ENCODE assay signal across 13 mouse cellular contexts in genomic region chr12:54264893-54265835, GRCm38 (mm10).
DNase-seq lines count a peak whose midpoint lies in the region; ATAC-seq and TF ChIP-seq lines count a peak whose summit lies in the region.
"Had no signal": no experiment of that assay in that cellular context is flagged by ENCODE, and none has a peak within 500 bp of the region (broad histone marks: within the 10 kb centered on the region; RNA-seq: fewer than 3 reads in every experiment).

No protein-coding gene starts in this region.

- 59% methylated on average over 14 of the region's 14 CpGs for WGBS in forebrain, embryonic 11.5 days
- WGBS in forebrain, embryonic 10.5 days, result 73% methylated on average over 14 of the region's 14 CpGs
- WGBS in kidney, postnatal 0 days, result 60% methylated on average over 14 of the region's 14 CpGs

- peaks cover 8% of the 10 kb centered on the region; the same call in 1 of the 2 replicates for H3K4me1 ChIP-seq in forebrain, embryonic 11.5 days (replicated peaks; ENCODE audit: control insufficient read depth, insufficient read depth, low read length)
- H3K4me1 ChIP-seq in forebrain, embryonic 10.5 days, result peaks cover 29% of the 10 kb centered on the region
- H3K4me1 ChIP-seq in kidney, postnatal 0 days (replicated peaks; ENCODE audit: insufficient read depth, low read length), result peaks cover 14% of the 10 kb centered on the region

- no peak overlapping the region for H3K27ac ChIP-seq in forebrain, embryonic 11.5 days (ENCODE audit: low read depth, low read length)
- H3K27ac ChIP-seq in forebrain, embryonic 10.5 days, result no peak overlapping the region
- no peak overlapping the region for H3K27ac ChIP-seq in kidney, postnatal 0 days
- H3K27ac ChIP-seq: embryonic facial prominence, embryonic 12.5 days; limb, embryonic 15.5 days; macrophage had no signal

- H3K36me3 ChIP-seq in forebrain, embryonic 11.5 days (ENCODE audit: control insufficient read depth, insufficient read depth, low read length), result no peaks in the 10 kb centered on the region
- no peaks in the 10 kb centered on the region for H3K36me3 ChIP-seq in forebrain, embryonic 10.5 days (replicated peaks)
- no peaks in the 10 kb centered on the region for H3K36me3 ChIP-seq in kidney, postnatal 0 days (ENCODE audit: insufficient read depth, low read length)
- H3K36me3 ChIP-seq: embryonic facial prominence, embryonic 12.5 days; limb, embryonic 15.5 days had no signal

- no peak for TF ChIP-seq CTCF in kidney, postnatal 0 days (IDR thresholded peaks at IDR 0.05; ENCODE audit: low read depth)

- ATAC-seq in forebrain, embryonic 11.5 days (replicated peaks; ENCODE audit: low FRiP score), result no peak
- ATAC-seq in kidney, postnatal 0 days (replicated peaks; ENCODE audit: low FRiP score, low read depth), result no peak

- H3K4me2 ChIP-seq in forebrain, embryonic 11.5 days (ENCODE audit: low read depth, low read length, severe bottlenecking), result no peak overlapping the region
- no peak overlapping the region for H3K4me2 ChIP-seq in kidney, postnatal 0 days (ENCODE audit: low read length)
- H3K4me2 ChIP-seq: embryonic facial prominence, embryonic 12.5 days; limb, embryonic 15.5 days had no signal

- H3K4me3 ChIP-seq in forebrain, embryonic 11.5 days (ENCODE audit: low read depth, low read length), result no peak overlapping the region
- H3K4me3 ChIP-seq in forebrain, embryonic 10.5 days, result no peak overlapping the region
- no peak overlapping the region for H3K4me3 ChIP-seq in kidney, postnatal 0 days (replicated peaks; ENCODE audit: low read depth, low read length)
- H3K4me3 ChIP-seq: embryonic facial prominence, embryonic 12.5 days; limb, embryonic 15.5 days had no signal

- H3K9me3 ChIP-seq in forebrain, embryonic 11.5 days (ENCODE audit: control insufficient read depth, low read length), result no peaks in the 10 kb centered on the region
- H3K9me3 ChIP-seq in forebrain, embryonic 10.5 days, result no peaks in the 10 kb centered on the region
- no peaks in the 10 kb centered on the region for H3K9me3 ChIP-seq in kidney, postnatal 0 days (replicated peaks; ENCODE audit: low read length)
- H3K9me3 ChIP-seq: embryonic facial prominence, embryonic 12.5 days; limb, embryonic 15.5 days had no signal

- no peaks in the 10 kb centered on the region for H3K27me3 ChIP-seq in forebrain, embryonic 11.5 days (ENCODE audit: control insufficient read depth, insufficient read depth, low read length)
- H3K27me3 ChIP-seq in forebrain, embryonic 10.5 days (ENCODE audit: poor library complexity, severe bottlenecking), result no peaks in the 10 kb centered on the region
- no peaks in the 10 kb centered on the region for H3K27me3 ChIP-seq in kidney, postnatal 0 days (ENCODE audit: insufficient read depth, low read length)
- H3K27me3 ChIP-seq: embryonic facial prominence, embryonic 12.5 days; limb, embryonic 15.5 days had no signal

- no peak overlapping the region for H3K9ac ChIP-seq in forebrain, embryonic 11.5 days (ENCODE audit: low read length)
- no peak overlapping the region for H3K9ac ChIP-seq in kidney, postnatal 0 days (ENCODE audit: low read depth, low read length)
- H3K9ac ChIP-seq: embryonic facial prominence, embryonic 12.5 days; limb, embryonic 15.5 days had no signal

- DNase-seq in forebrain, embryonic 11.5 days (ENCODE audit: low spot score), result peak; percentile 43
- no peak for DNase-seq in forebrain, embryonic 10.5 days (ENCODE audit: extremely low spot score, low spot score)
- DNase-seq in kidney, postnatal 0 days (ENCODE audit: low spot score), result peak; percentile 19
- no peak for DNase-seq in kidney, adult 9 months
- peak; percentile 18 to 20 for DNase-seq in right cerebral cortex, adult 2 months (ENCODE audit: low spot score in 2 of 2)
- DNase-seq in right cerebral cortex, postnatal 14 days, result no peak
- no peak for DNase-seq in kidney, postnatal 4 days
- DNase-seq in retina, postnatal 1 day, result no peak
- DNase-seq: cerebellum, adult 8-10 months; heart, adult 18-20 months had no signal

Comparison
In these comparisons a context has a peak if more than half of its experiments do, and no peak if none do; other contexts are left out.
1. DNase-seq: peak in forebrain, embryonic 11.5 days (single experiment), kidney, postnatal 0 days (single experiment) and right cerebral cortex, adult 2 months (2 of 2); none in forebrain, embryonic 10.5 days (single experiment), kidney, adult 9 months (single experiment), right cerebral cortex, postnatal 14 days (single experiment), kidney, postnatal 4 days (0 of 2) and retina, postnatal 1 day (single experiment).